Mouse (Mus musculus): ENCODE measurements at regions not wholly inside any gene's neighbourhood (a gene's known extent, or its start where the extent isn't known, plus 50 kb on each side); places are given as distances from the start of the nearest gene placed in this dataset.

DNA sequence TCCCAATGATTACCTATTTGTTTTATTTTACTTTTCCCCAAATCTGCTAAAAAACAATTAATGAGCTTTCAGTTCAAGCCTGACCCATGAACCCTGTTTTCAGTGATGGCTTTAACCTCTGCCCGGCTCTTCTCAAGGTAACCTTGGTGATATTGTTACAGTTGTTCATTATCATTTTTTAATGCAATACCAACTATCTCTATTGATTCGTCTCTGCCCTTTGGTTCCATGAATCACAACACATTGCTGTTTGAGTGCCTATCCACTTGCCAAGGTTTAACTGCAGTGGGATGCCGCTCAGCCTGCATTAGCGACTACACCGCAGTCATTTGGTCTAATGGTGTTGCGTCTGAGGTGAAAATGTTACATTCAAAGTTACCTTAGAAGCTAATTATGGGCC is 317.9 kb downstream of the Etnk1 start:
- DNase-seq (ENCODE audit: low spot score): no peak

GRCm38 (mm10) chr6:143487003-143487402 is 320.0 kb downstream of the Etnk1 start:
- peak; percentile 73 for DNase-seq (ENCODE audit: low spot score)

GRCm38 (mm10) chr6:143490019-143490418 is 323.0 kb downstream of the Etnk1 start:
- DNase-seq (ENCODE audit: low spot score): no peak

- no peak for DNase-seq (ENCODE audit: low spot score)
These were observed 324.4 kb downstream of the Etnk1 start for GRCm38 (mm10) chr6:143491380-143491779.

DNA sequence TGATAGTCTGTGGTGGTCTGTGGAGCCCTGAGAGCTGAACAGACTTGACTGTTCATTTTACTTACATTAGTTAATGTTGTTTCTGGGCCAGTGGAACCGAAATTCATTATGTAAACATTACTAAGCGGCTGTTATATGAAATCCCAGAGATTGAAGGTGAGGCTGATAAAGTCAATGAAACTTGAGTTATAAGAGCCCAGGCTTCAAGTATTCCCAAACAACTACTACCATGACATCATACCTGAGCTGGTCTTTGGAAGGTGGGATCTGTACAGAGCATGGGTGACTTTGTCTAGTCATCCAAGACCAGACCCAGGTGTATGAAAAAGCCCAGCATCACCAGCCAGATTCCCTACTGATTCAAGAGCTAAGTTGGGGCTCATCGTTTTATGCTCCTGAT is 326.5 kb downstream of the Etnk1 start:
- DNase-seq (ENCODE audit: low spot score): no peak

- DNase-seq (ENCODE audit: low spot score): no peak
These were observed 327.3 kb downstream of the Etnk1 start for GRCm38 (mm10) chr6:143494341-143494740.

- DNase-seq (ENCODE audit: low spot score): peak; percentile 45
These were observed 327.9 kb downstream of the Etnk1 start for GRCm38 (mm10) chr6:143494886-143495285.

- no peak for DNase-seq (ENCODE audit: low spot score)
These were observed 331.7 kb downstream of the Etnk1 start for GRCm38 (mm10) chr6:143498764-143499163.

DNA sequence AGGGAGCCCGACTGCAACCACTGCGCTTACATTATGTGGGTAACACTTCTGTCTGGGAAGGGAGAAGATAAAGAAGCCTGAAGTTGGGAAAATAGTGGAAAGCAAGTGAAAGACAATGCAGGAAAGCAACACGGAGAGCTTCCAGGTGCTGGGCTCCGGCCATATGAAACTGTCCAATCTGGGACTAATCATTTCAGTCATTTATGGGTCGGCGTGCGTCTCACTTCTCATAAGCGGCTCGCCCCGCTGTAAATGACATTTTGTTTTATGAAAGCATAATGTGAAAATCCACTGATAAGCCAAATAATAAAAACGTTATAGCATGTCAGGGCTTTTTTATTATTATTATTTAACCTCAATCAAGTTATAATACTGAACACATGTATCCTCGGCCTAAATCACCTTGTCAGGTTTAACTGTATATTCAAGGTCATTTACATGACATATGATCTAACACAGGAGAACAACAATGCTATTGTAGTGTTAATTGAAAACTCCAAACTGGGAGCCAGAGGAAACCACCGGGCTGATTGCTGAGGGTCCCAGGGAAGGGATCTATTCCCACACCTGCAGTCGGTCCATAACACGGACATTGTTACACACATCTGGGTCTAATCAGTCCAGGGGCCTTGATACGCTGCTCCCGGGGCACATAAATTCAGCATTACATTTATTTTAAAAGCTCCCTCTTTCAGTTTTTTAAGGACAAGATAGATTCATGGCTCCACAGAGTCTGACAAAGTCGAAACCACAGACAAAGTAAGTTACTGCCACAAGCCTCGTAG is 332.4 kb downstream of the Etnk1 start:
- DNase-seq (ENCODE audit: low spot score): no peak

GRCm38 (mm10) chr6:143502803-143503202 is 335.8 kb downstream of the Etnk1 start:
- no peak for DNase-seq (ENCODE audit: low spot score)

GRCm38 (mm10) chr6:143503953-143504352 is 336.9 kb downstream of the Etnk1 start:
- DNase-seq (ENCODE audit: low spot score): no peak

- DNase-seq (ENCODE audit: low spot score): no peak
These were observed 346.4 kb downstream of the Etnk1 start for GRCm38 (mm10) chr6:143513459-143513858.

DNA sequence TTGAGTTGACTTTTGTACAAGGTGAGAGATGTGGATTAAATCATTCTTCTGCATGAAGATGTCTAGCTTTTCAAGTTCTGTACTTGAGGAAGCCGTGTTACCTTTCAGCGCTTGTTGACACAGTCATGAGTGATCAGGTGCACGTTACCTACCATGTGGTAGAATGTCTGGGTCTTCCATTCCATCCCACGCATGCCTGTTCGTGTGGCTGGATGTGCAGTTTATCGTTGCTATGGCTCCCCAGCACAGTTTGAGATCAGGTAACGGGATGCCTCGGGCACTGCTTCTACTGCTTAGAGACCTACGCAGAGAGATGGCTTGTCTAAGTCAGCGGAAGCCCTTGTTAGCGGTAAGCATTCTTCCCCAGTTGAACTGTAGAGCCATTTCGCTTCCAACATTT is 348.1 kb downstream of the Etnk1 start:
- DNase-seq (ENCODE audit: low spot score): no peak

DNA sequence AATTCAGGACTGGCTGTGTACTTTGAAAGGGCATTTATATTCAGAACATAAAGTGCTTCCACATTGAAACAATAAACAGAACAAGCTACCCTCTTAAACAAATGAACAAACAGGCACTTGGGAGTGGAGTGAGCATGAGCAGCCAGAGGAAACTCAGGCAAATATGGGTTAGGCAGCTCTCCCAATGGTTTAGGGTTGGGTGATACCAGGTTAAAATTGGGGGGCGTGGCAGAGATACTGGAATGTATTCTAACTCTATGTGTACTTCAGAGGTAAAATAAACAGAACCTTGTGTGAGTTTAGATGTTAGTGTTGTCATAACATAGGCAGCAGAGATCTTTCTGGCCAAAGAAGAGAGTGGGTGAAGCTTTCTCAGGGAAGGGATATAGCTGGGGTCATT is 349.7 kb downstream of the Etnk1 start:
- no peak for DNase-seq (ENCODE audit: low spot score)

GRCm38 (mm10) chr6:143518476-143518875 is 351.5 kb downstream of the Etnk1 start:
- no peak for DNase-seq (ENCODE audit: low spot score)

DNA sequence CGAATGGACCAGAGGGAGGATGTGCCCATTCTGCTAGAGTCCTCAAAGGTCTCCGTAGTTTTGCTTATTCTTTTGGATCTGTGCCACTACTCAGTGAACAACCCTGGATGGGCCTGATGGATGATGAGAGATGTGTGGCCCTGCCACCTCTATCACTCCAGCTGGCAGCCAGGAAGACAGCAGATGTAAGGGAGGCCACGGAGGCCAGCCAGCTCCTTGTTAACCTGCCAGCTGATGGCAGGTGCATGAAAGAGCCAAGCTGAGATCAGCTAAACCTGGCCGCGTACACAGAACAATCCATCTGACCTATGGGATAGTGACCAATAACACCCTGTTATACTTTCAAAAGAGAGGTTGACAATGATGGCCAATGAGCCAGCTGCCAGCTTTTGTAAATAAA is 352.6 kb downstream of the Etnk1 start:
- no peak for DNase-seq (ENCODE audit: low spot score)

GRCm38 (mm10) chr6:143525092-143525491 is 358.1 kb downstream of the Etnk1 start:
- DNase-seq (ENCODE audit: low spot score): no peak

DNA sequence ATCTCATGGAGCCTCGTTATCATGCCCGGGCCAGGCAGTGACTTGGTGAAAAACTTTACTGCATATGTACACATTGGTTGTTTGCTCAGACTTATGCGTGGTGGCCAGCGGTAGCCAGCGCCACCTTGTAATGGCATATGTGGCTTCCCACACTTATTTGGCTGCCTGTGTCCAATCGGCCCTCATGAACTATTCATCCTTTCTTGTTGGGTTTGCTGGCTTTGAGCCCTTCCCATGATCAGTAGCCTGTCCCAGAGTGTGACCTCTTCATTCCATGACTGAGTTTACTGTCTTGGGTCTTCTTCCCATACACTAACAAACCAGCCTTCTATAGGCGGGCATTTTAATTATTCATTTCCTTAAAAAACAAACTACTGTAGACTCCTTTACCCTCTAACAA is 361.9 kb downstream of the Etnk1 start:
- no peak for DNase-seq (ENCODE audit: low spot score)

- DNase-seq (ENCODE audit: low spot score): no peak
These were observed 363.6 kb downstream of the Etnk1 start for GRCm38 (mm10) chr6:143530372-143531224.

DNA sequence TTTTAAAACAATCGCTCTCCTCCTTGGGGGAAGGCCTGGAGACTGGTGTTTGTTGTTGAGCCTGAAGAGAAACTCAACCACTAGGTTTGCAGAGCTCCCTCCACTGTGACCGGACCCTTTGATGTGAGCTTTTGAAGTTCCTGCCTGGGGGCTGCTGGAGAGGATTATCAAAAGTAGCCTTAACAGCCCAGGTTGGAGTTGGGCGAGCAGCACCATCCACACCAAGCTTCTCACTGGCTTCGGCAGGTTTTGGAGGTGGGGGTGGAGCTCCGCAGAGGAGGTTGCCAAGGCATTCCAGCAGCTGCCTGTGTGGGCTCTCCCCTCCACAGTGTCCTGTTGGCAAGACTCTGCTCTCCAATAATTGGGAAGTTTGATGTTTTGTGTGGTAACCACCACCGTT is 364.5 kb downstream of the Etnk1 start:
- no peak for DNase-seq (ENCODE audit: low spot score)

DNA sequence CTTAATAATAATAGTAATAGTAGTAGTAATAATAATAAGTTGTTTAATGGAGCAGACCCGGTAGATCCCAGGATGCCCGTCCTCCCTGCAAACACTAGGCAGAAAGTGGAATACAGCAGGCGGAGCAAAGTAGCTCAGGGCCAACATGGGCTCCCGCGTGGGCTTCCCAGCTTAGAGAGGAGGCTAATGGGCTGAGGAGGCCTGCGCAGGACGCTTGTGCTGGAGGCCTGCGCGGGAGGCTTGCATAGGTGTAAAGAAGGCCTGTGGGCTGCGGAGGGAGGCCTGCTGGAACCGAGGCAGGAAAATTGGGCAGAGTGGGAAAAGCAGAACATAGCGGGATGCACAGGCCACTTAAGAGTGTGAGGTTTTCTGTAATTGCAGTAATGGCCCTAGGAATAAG is 365.4 kb downstream of the Etnk1 start:
- no peak for DNase-seq (ENCODE audit: low spot score)

DNA sequence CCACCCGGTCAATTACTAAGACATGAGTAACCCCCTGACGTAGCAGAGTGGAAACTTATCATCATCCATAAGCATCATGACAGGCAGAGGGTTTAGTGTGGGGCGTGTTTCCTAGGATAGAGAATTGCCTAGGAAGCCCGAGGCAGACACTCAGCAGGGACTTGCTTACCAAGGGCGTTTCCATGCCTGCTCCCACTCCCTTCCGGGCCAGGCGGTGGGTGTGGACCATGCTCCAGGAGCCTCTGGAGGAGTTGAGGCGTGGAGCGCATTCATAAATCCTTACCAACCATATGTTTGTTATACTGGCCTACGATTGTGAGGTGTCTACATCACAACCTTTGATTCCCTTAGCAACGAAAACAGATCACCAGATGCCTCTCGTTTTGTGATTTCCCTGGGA is 368.2 kb downstream of the Etnk1 start:
- DNase-seq (ENCODE audit: low spot score): no peak

GRCm38 (mm10) chr6:143535726-143536125 is 368.7 kb downstream of the Etnk1 start:
- no peak for DNase-seq (ENCODE audit: low spot score)
